Mouse (Mus musculus) midbrain, embryonic 16.5 days (tissue): ENCODE results near the gene Olfr860. TPM values are rescaled to one million over a fixed set of nuclear protein-coding genes. Genes with fewer than 3 reads are reported as not detected.
"Not testable (repeated sequence)": the region's sequence is repeated elsewhere in the genome, so short reads cannot be mapped to it uniquely, and the experiment has no call there.

ENCODE experiments used
- ATAC-seq: fragments of 200-750 bp; cut with Nextera tagmentation; 2 replicates; pipeline ENCODE4 v1.8.0; 2017; ENCODE audit warnings: moderate TSS enrichment
- H3K27ac ChIP-seq: fragments of 300-500 bp; sonication (generic); 2 replicates; pipeline ENCODE4 v1.5.1; 2014; ENCODE audit warnings: mild to moderate bottlenecking, low read length, mixed read lengths
- H3K27me3 ChIP-seq: fragments of 300-500 bp; sonication (generic); 2 replicates; pipeline ENCODE4 v1.6.1; 2014; ENCODE audit warnings: low read depth, low read length, mixed read lengths; ENCODE audit not compliant: control insufficient read depth, insufficient read depth
- H3K36me3 ChIP-seq: fragments of 300-500 bp; sonication (generic); 2 replicates; pipeline ENCODE4 v1.6.1; 2014; ENCODE audit warnings: mild to moderate bottlenecking, low read length, moderate library complexity, mixed read lengths; ENCODE audit not compliant: control insufficient read depth, insufficient read depth
- H3K4me1 ChIP-seq: fragments of 300-500 bp; sonication (generic); 2 replicates; pipeline ENCODE4 v1.6.1; 2014; ENCODE audit warnings: mild to moderate bottlenecking, low read length, mixed read lengths; ENCODE audit not compliant: control insufficient read depth, insufficient read depth
- H3K4me2 ChIP-seq: fragments of 300-500 bp; sonication (generic); 2 replicates; pipeline ENCODE4 v1.6.1; 2014; ENCODE audit warnings: mild to moderate bottlenecking, low read length, mixed read lengths
- H3K4me3 ChIP-seq: fragments of 300-500 bp; sonication (generic); 2 replicates; pipeline ENCODE4 v1.5.1; 2014; ENCODE audit warnings: low read depth, mild to moderate bottlenecking, low read length, moderate library complexity, mixed read lengths
- H3K9ac ChIP-seq: fragments of 300-500 bp; sonication (generic); 2 replicates; pipeline ENCODE4 v1.6.1; 2014; ENCODE audit warnings: low read depth, low read length, mixed read lengths
- H3K9me3 ChIP-seq: fragments of 300-500 bp; sonication (generic); replicated peaks from 2 replicates; pipeline ENCODE4 v1.6.1; 2014; ENCODE audit warnings: mild to moderate bottlenecking, low read length, mixed read lengths; ENCODE audit not compliant: control insufficient read depth, poor library complexity, severe bottlenecking
- WGBS: fragments of 180-500 bp; shearing (Covaris S2); extraction: QIAGEN DNeasy Blood & Tissue Kit; methylation state at CpG from one replicate; pipeline ENCODE4 v1.1.7; 2014; 5-methylcytosine and 5-hydroxymethylcytosine counted together
- polyA plus RNA-seq: library from polyadenylated mRNA; unstranded; fragments of >200 nt; fragmentation: Nextera tagmentation; extraction: Ambion mirVana; gene quantifications from 2 replicates; pipeline ENCODE4 v1.2.1, GENCODE M21; 2015

Olfr860 gene
- polyA plus RNA-seq = not detected in 2 replicates

GRCm38 (mm10) chr9:19849647-19850046, at the start of gene Olfr860:
Gene Olfr860, minus strand, starts transcription at chr9:19849747.
- Histone ChIP-seq H3K27me3 (no peaks in the 10 kb centered on the region), H3K4me3 (no peak within 1 kb of the TSS), H3K9me3 (no peaks in the 10 kb centered on the region), H3K27ac (no peak within 1 kb of the TSS), H3K4me2 (no peak within 1 kb of the TSS), H3K4me1 (no peaks in the 10 kb centered on the region), H3K9ac (no peak within 1 kb of the TSS), H3K36me3 (no peaks in the 10 kb centered on the region)
- no peak for ATAC-seq
- 93% methylated on average over 1 of the region's 1 CpGs for WGBS

GRCm38 (mm10) chr9:19887904-19888303, 38.4 kb upstream of the Olfr860 start, which contains the start of gene Olfr862:
Gene Olfr862, minus strand, starts transcription at chr9:19888004.
- Histone ChIP-seq H3K9ac (no peak within 1 kb of the TSS), H3K27me3 (no peaks in the 10 kb centered on the region), H3K36me3 (no peaks in the 10 kb centered on the region), H3K4me3 (no peak within 1 kb of the TSS), H3K27ac (no peak within 1 kb of the TSS), H3K9me3 (peaks cover 18% of the 10 kb centered on the region), H3K4me1 (no peaks in the 10 kb centered on the region), H3K4me2 (no peak within 1 kb of the TSS)
- ATAC-seq = no peak

- not testable (repeated sequence) for ATAC-seq, H3K36me3 ChIP-seq, H3K27ac ChIP-seq, H3K4me3 ChIP-seq, H3K4me2 ChIP-seq, H3K9me3 ChIP-seq, H3K4me1 ChIP-seq, H3K9ac ChIP-seq, H3K27me3 ChIP-seq
- WGBS = 58% methylated on average over 1 of the region's 1 CpGs
These were observed 44.9 kb downstream of the Olfr860 start, which contains the start of gene Olfr859 for GRCm38 (mm10) chr9:19804606-19805005. Gene Olfr859, plus strand, starts transcription at chr9:19804906.

- H3K27ac ChIP-seq = no peak overlapping the region
- no peak overlapping the region for H3K4me2 ChIP-seq
- no peaks in the 10 kb centered on the region for H3K4me1 ChIP-seq
- no peaks in the 10 kb centered on the region; the same call in 1 of the 2 replicates for H3K9me3 ChIP-seq
- no peaks in the 10 kb centered on the region for H3K27me3 ChIP-seq
- no peaks in the 10 kb centered on the region for H3K36me3 ChIP-seq
- H3K9ac ChIP-seq = no peak overlapping the region
- no peak for ATAC-seq
- whole genome bisulfite sequencing = 78% methylated on average over 1 of the region's 1 CpGs
- H3K4me3 ChIP-seq = no peak overlapping the region
These were observed 46.5 kb downstream of the Olfr860 start for GRCm38 (mm10) chr9:19803000-19803399.

Other genes starting within 250 kb of the Olfr860 start
- gene Zfp317, start 227.6 kb downstream of the Olfr860 start, polyA plus RNA-seq = 38.1 and 43.9 TPM in 2 replicates
- gene Olfr857, start 140.3 kb downstream of the Olfr860 start, polyA plus RNA-seq = not detected in 2 replicates
- not detected in 2 replicates for gene Olfr58, start 69.5 kb downstream of the Olfr860 start, polyA plus RNA-seq
- gene Olfr859, start 44.8 kb downstream of the Olfr860 start, polyA plus RNA-seq = not detected in 2 replicates
- gene Olfr862, start 38.3 kb upstream of the Olfr860 start, polyA plus RNA-seq = not detected in 2 replicates
- 0.07 and 0.13 TPM in 2 replicates for gene Olfr77, start 67.1 kb upstream of the Olfr860 start, polyA plus RNA-seq
- gene Olfr866, start 178.3 kb upstream of the Olfr860 start, polyA plus RNA-seq = not detected in 2 replicates
- gene Olfr867, start 207.8 kb upstream of the Olfr860 start, polyA plus RNA-seq = not detected in 2 replicates
- not detected in 2 replicates for gene Olfr868, start 248.9 kb upstream of the Olfr860 start, polyA plus RNA-seq